Mouse (Mus musculus) layer of hippocampus, adult 9-11 months (tissue): ENCODE results near the gene Catsperd.
A peak's percentile ranks its signal among the peaks of the same experiment; 100 is the strongest.

Experiments used
- DNase-seq: peaks from one replicate; pipeline ENCODE4 v3.0.0; 2022

Catsperd gene

GRCm38 (mm10) chr17:56667591-56667990 lies 39.6 kb downstream of the Catsperd start:
- no peak for DNase-seq

GRCm38 (mm10) chr17:56668384-56669144 lies 40.6 kb downstream of the Catsperd start:
- peak; percentile 66 for DNase-seq

GRCm38 (mm10) chr17:56669766-56670165 lies 41.8 kb downstream of the Catsperd start:
- no peak for DNase-seq

- DNase-seq: peak; percentile 100
Observed at GRCm38 (mm10) chr17:56672941-56673646, 45.2 kb downstream of the Catsperd start, which contains the start of gene Ranbp3. TSS of gene Ranbp3 (plus strand) at chr17:56673294.

- DNase-seq: no peak
Observed at GRCm38 (mm10) chr17:56673647-56674416, 45.9 kb downstream of the Catsperd start.

GRCm38 (mm10) chr17:56681791-56682190 lies 53.8 kb downstream of the Catsperd start:
- DNase-seq: no peak

- DNase-seq: no peak
Observed at GRCm38 (mm10) chr17:56682880-56683279, 54.9 kb downstream of the Catsperd start.

- DNase-seq: no peak
Observed at GRCm38 (mm10) chr17:56683546-56684140, 55.7 kb downstream of the Catsperd start.

- DNase-seq: no peak
Observed at GRCm38 (mm10) chr17:56684649-56685048, 56.7 kb downstream of the Catsperd start.

- DNase-seq: no peak
Observed at GRCm38 (mm10) chr17:56686801-56687200, 58.9 kb downstream of the Catsperd start.

GRCm38 (mm10) chr17:56688045-56688444 lies 60.1 kb downstream of the Catsperd start:
- no peak for DNase-seq

GRCm38 (mm10) chr17:56688689-56689088 lies 60.7 kb downstream of the Catsperd start:
- DNase-seq: no peak

- no peak for DNase-seq
Observed at GRCm38 (mm10) chr17:56693395-56693794, 65.5 kb downstream of the Catsperd start.

GRCm38 (mm10) chr17:56693851-56694310 lies 65.9 kb downstream of the Catsperd start:
- peak; percentile 84 for DNase-seq

- DNase-seq: no peak
Observed at GRCm38 (mm10) chr17:56700451-56700850, 72.5 kb downstream of the Catsperd start.

- no peak for DNase-seq
Observed at GRCm38 (mm10) chr17:56703038-56703437, 75.1 kb downstream of the Catsperd start.

- DNase-seq: no peak
Observed at GRCm38 (mm10) chr17:56706515-56706914, 78.6 kb downstream of the Catsperd start.

- DNase-seq: no peak
Observed at GRCm38 (mm10) chr17:56708692-56709091, 80.7 kb downstream of the Catsperd start.

GRCm38 (mm10) chr17:56709708-56710107 lies 81.8 kb downstream of the Catsperd start:
- DNase-seq: no peak
